Mouse (Mus musculus): ENCODE measurements around the gene Rhcg. TPM values are rescaled to one million over a fixed set of nuclear protein-coding genes. Genes with fewer than 3 reads are reported as not detected.

The Rhcg gene
- total RNA-seq, 2 experiments from 2014 or later: 1.7 to 2.2 TPM

DNA sequence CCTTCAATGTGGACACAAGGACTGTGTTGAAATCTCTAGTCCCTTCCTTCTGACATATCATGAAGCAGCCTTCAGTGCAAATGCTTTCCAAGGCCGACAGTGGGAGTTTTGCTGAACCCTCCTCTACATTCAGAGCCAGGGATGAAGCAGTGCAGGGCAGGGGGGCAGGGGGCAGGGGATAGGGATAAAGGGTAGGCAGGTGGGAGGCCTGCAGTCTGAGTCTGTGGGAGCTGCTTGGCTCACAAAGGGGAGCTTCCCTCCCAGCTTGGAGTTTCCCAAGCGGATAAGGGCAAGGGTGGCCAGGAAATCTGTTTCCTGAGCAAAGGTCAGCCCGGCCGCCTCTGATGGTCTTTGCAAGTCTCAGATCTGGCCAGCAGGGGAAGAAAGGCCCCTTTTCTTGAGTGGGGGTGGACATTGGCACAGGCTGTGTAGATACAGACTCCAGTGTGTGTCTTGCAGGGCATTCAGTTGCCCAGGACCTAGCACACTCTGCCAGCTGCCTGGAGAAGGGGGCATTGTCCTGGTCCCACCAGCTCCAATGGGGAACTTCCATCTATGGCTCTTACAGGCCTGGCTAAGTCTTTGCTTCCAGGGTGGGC is 48.4 kb downstream of the Rhcg start:
- H3K27ac ChIP-seq: peak overlapping the region; percentile 40
- intact Hi-C loops (cut with DNase I): no loop called here
- DNase-seq (ENCODE audit: extremely low spot score in 1 of 2, low spot score in 2 of 2): peak; percentile 23 to 35
- no peak overlapping the region for H3K4me3 ChIP-seq
- peak; percentile 28 for TF ChIP-seq CTCF (IDR thresholded peaks at IDR 0.05)

DNA sequence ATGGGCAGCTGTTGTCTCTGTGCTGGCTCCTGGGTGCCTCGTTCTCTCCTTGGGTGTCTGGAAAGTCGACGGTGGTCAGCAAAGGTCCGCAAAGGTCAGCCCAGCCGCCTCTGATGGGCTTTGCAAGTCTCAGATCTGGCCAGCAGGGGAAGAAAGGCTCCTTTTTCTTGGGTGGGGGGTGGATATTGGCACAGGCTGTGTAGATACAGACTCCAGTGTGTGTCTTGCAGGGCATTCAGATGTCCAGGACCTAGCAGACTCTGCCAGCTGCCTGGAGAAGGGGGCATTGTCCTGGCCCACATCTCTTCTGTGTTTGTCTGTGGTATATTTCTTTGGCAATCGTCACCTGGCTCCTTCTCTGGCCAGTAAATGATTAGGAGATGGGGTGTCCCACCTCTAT is 49.2 kb downstream of the Rhcg start:
- Histone ChIP-seq H3K4me3 (no peak overlapping the region), H3K27ac (peak overlapping the region; percentile 22; the same call in 1 of the 2 replicates)
- intact Hi-C loops (cut with DNase I): no loop called here
- DNase-seq (ENCODE audit: extremely low spot score in 1 of 2, low spot score in 2 of 2): no peak
- no peak; the same call in 1 of the 2 replicates for TF ChIP-seq CTCF (IDR thresholded peaks at IDR 0.05)

DNA sequence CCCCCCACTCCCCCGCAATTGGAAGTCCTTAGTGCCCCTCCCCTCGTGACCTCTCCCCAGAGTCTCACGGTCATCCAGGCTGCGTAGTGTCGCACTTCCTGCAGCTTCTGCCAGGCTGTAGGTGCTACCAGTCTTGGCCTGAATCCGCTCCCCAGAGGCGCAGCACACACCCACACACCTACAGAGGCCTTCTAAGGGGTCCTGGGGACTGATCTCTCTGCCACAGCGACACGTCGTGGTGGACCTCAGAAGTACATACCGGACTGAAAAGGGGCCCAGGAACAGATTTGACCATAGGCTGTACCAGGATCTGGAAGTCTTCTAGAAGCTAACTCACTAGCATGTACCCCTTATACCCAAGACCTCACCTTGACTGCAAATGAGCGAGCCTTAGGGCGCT is 53.8 kb downstream of the Rhcg start:
- peak; percentile 49 for TF ChIP-seq CTCF (IDR thresholded peaks at IDR 0.05)
- no peak for DNase-seq (ENCODE audit: extremely low spot score in 1 of 2, low spot score in 2 of 2)
- no peak overlapping the region for H3K27ac ChIP-seq
- intact Hi-C loops (cut with DNase I): no loop called here
- H3K4me3 ChIP-seq: no peak overlapping the region

DNA sequence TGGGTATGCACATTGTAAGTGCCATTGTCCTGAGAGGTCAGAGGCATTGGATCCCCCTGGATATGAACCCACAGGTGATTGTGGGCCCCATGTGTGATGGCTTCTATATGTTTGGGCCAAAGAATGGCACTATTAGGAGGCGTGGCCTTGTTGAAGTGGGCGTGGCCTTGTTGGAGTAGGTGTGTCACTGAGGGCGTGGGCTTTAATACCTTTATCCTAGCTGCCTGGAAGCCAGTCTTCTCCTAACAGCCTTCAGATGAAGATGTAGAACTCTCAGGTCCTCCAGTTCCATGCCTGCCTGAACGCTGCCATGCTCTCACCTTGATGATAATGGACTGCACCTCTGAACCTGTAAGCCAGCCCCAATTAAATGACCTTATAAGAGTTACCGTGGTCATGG is 55.1 kb downstream of the Rhcg start:
- DNase-seq (ENCODE audit: extremely low spot score in 1 of 2, low spot score in 2 of 2): no peak
- intact Hi-C loops (cut with DNase I): no loop called here

DNA sequence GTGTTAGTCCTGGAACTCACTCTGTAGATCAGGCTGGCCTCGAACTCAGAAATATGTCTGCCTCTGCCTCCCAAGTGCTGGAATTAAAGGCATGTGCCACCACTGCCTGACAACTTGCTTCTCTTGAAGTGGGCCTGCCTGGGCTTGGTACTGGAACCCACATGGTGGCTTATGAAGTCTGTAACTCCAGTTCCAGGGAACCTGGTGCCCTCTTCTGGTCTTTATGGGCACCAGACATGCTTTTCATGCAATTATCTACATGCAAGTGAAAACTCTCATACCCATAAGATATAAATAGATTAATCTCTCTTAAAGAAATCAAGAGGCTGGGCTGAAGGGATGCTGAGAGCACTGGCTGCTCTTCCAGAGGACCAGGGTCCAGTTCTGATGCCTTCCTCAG is 58.8 kb downstream of the Rhcg start:
- H3K27ac ChIP-seq: no peak overlapping the region
- H3K4me3 ChIP-seq: no peak overlapping the region
- peak; percentile 55 for TF ChIP-seq CTCF (IDR thresholded peaks at IDR 0.05)
- intact Hi-C loops (cut with DNase I): no loop called here
- DNase-seq (ENCODE audit: extremely low spot score in 1 of 2, low spot score in 2 of 2): no peak

More for the DNA sequence above, 55.1 kb downstream of the Rhcg start:
- TF ChIP-seq CTCF (IDR thresholded peaks at IDR 0.05): no peak
- Histone ChIP-seq H3K4me3 (no peak overlapping the region), H3K27ac (no peak overlapping the region)

DNA sequence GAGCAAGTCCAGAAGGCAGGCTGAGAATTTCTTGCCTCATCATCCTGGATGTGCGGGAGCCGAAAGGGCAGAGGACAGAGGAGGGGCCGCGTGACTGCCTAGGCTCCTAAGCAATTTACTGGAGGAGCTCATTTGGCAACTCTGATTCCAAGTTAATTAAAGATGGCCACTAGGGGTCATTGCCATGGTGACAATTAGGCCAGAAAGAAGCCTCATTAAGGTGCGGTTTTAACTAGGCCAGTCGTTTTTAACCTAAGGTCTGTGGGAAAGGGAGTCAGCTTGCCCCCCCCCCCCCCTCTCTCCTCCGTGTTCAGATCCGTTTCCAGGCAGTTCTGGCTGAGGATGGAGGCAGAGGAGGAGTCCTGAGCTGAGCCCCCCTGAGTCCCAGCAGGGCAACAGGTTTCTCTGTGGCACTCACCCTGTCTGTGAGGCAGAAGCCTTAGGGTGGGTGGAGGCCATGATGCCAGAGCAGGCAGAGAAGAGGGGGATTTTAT is 59.7 kb downstream of the Rhcg start:
- Histone ChIP-seq H3K4me3 (no peak overlapping the region), H3K27ac (no peak overlapping the region)
- peak; percentile 8 for TF ChIP-seq CTCF (IDR thresholded peaks at IDR 0.05)
- intact Hi-C loops (cut with DNase I): no loop called here
- no peak for DNase-seq (ENCODE audit: extremely low spot score in 1 of 2, low spot score in 2 of 2)

DNA sequence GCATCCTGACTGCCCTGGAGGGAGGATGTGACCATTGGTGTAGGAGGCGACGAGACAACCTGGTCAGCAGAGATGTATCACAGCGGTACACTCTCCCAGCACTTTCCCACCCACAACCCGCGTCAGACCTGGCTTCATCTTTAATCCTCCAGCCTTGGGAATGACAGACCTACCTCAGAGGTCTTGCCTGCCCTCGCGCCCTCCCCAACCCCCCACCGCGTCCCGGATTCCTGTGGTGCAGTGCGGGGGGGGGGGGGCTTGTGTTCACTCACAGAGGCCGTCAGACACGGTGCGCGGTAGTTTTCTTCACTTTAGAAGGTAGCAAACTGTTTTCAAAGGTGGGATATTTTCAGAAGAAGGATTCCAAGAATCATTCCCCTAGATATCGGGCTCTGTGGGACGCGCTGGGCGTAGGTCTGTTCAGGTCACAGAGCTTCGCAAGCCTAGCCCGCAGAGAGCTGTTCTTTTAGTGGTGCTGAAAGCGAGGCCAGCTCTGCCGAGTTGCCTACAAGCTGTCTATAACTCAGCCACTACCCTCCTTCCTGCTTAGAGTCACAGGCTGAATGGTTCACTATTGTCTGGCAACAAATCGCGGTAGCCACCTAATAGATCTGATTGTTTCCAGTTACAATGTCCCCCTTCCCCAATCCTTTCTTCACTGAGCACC is 62.0 kb downstream of the Rhcg start:
- Histone ChIP-seq H3K4me3 (no peak overlapping the region), H3K27ac (no peak overlapping the region)
- DNase-seq (ENCODE audit: extremely low spot score in 1 of 2, low spot score in 2 of 2): no peak
- TF ChIP-seq CTCF (IDR thresholded peaks at IDR 0.05): no peak
- intact Hi-C loops (cut with DNase I): no loop called here

DNA sequence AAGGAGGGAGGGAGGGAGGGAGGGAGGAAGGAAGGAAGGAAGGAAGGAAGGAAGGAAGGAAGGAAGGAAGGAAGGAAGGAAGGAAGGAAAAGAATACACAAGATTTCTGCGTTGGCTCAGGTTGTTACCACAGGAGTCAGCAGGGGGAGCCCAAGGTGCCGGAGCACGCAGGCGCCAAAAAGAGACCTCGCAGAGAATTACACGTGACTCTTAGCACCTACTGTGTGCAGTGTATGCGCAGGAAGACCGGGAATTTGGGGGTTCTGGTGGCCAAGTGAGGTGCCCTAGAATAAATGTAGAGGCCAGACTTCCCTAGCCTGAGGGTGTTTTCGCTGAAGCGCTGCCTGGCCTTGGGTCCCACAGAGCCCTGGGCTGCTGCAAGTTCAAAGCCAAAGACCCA is 64.8 kb downstream of the Rhcg start:
- no peak overlapping the region for H3K4me3 ChIP-seq
- DNase-seq (ENCODE audit: extremely low spot score in 1 of 2, low spot score in 2 of 2): no peak
- no peak overlapping the region for H3K27ac ChIP-seq
- intact Hi-C loops (cut with DNase I): no loop called here
- TF ChIP-seq CTCF (IDR thresholded peaks at IDR 0.05): peak; percentile 60

DNA sequence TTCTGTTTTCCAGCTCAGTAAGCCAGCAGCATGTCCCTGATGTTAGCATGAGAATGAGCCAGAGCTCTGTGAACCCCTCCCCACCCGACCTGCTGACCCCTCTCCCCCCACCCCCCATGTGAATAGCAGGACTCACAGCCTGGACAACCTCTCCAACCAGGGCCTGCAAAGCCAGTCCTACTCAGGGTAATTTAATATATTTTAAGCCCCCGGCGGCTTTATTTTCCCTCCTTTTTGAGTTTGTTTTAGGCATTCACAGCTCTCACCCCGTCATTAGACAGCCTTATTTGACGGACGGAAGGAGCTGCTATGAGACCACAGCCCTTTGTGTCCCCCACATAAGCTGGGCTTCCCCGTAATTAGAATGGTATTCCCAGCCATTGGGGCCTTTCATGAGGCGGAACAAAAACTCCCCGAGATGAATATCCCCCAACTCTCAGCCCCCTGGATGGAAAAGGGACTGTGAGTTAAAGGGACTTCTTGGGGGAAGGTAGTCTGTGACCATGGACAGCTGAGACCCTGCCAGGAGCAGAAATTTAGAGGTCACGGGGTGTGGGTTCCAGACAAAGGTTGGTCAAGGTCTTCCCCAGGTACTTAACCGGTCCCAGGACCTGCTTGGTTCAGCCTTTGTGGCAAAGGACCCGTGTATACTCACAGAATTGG is 68.4 kb downstream of the Rhcg start:
- intact Hi-C loops (cut with DNase I): no loop called here
- DNase-seq (ENCODE audit: extremely low spot score in 1 of 2, low spot score in 2 of 2): no peak
- Histone ChIP-seq H3K27ac (no peak overlapping the region), H3K4me3 (no peak overlapping the region)
- no peak for TF ChIP-seq CTCF (IDR thresholded peaks at IDR 0.05)

DNA sequence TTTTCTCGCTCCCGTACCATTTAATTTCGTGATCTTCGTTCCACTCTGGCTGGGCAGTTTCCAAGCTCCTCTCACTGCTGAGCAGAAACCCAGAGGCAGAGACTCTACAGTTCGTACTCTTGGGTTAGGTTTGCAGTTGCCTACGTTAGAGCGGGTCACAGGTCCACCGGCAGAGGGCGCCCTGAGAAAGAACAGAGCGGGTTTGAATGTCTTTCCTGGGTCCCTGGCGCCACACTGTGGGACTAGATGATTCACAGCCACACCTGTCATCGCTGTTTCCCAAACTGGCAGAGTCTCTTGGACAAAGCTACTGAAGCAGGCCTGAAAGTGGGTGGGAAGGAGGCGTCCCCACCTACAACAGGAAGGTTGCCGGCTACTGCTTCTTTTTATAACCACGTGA is 70.4 kb downstream of the Rhcg start:
- Histone ChIP-seq H3K4me3 (no peak overlapping the region), H3K27ac (peak overlapping the region; percentile 71)
- peak; percentile 92 to 97 for DNase-seq (ENCODE audit: extremely low spot score in 1 of 2, low spot score in 2 of 2)
- intact Hi-C loops (cut with DNase I): loop anchor here (1.0 to 2.0 kb wide), 3 partner anchors 24 to 51 kb away; no protein-coding TSS in a partner anchor
- peak; percentile 98 for TF ChIP-seq CTCF (IDR thresholded peaks at IDR 0.05)

DNA sequence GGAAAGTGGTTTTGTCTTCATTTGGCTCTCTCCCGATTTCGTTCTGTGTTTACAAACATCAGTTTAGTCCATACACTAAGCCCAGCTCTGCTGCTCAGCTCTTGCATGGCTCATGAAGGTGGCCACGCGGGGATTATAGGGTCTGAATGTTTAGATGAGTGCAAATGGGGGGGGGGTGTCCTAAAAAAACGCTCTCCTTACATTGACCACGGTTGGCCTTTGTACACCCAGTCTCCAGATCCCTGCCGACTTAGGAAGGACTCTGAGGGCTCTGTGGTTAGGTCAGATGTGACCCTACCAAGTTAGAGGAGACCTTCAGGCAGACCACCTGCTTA is 72.4 kb downstream of the Rhcg start:
- no peak overlapping the region; the same call in 1 of the 2 replicates for H3K4me3 ChIP-seq
- H3K27ac ChIP-seq: peak overlapping the region; percentile 42; the same call in 1 of the 2 replicates
- DNase-seq (ENCODE audit: extremely low spot score in 1 of 2, low spot score in 2 of 2): no peak
- intact Hi-C loops (cut with DNase I): no loop called here
- TF ChIP-seq CTCF (IDR thresholded peaks at IDR 0.05): no peak

All from left cerebral cortex, adult 2 months (tissue).